Mouse (Mus musculus): ENCODE measurements around the gene Cox7a1.
A peak's percentile ranks its signal among the peaks of the same experiment; 100 is the strongest.
"Not testable (repeated sequence)": the region's sequence is repeated elsewhere in the genome, so short reads cannot be mapped to it uniquely, and the experiment has no call there.

The Cox7a1 gene

GRCm38 (mm10) chr7:30183879-30184289 lies at the start of gene Cox7a1:
TSS of gene Cox7a1 (plus strand) at chr7:30184144.
- no peak for DNase-seq (ENCODE audit: low read depth, low spot score)

GRCm38 (mm10) chr7:30136826-30137225 lies 47.1 kb upstream of the Cox7a1 start:
- DNase-seq (ENCODE audit: low read depth, low spot score), result no peak

GRCm38 (mm10) chr7:30143170-30143554 lies 40.8 kb upstream of the Cox7a1 start:
- DNase-seq (ENCODE audit: low read depth, low spot score), result no peak

GRCm38 (mm10) chr7:30143555-30144209 lies 40.3 kb upstream of the Cox7a1 start:
- DNase-seq (ENCODE audit: low read depth, low spot score), result peak; percentile 90

GRCm38 (mm10) chr7:30147011-30147410 lies 36.9 kb upstream of the Cox7a1 start:
- DNase-seq (ENCODE audit: low read depth, low spot score), result no peak

GRCm38 (mm10) chr7:30154040-30154439 lies 29.9 kb upstream of the Cox7a1 start:
- DNase-seq (ENCODE audit: low read depth, low spot score), result no peak

- no peak for DNase-seq (ENCODE audit: low read depth, low spot score)
Observed at GRCm38 (mm10) chr7:30155507-30155906, 28.4 kb upstream of the Cox7a1 start.

- DNase-seq (ENCODE audit: low read depth, low spot score), result no peak
Observed at GRCm38 (mm10) chr7:30163113-30163512, 20.8 kb upstream of the Cox7a1 start.

GRCm38 (mm10) chr7:30164745-30165144 lies 19.2 kb upstream of the Cox7a1 start:
- no peak for DNase-seq (ENCODE audit: low read depth, low spot score)

- DNase-seq (ENCODE audit: low read depth, low spot score), result no peak
Observed at GRCm38 (mm10) chr7:30168914-30169582, 14.9 kb upstream of the Cox7a1 start.

GRCm38 (mm10) chr7:30169583-30170282 lies 14.2 kb upstream of the Cox7a1 start, which contains the start of gene Zfp146:
TSS of gene Zfp146 (minus strand) at chr7:30169750.
- DNase-seq (ENCODE audit: low read depth, low spot score), result peak; percentile 97

- no peak for DNase-seq (ENCODE audit: low read depth, low spot score)
Observed at GRCm38 (mm10) chr7:30170283-30170951, 13.5 kb upstream of the Cox7a1 start.

- no peak for DNase-seq (ENCODE audit: low read depth, low spot score)
Observed at GRCm38 (mm10) chr7:30176474-30176873, 7.5 kb upstream of the Cox7a1 start.

- no peak for DNase-seq (ENCODE audit: low read depth, low spot score)
Observed at GRCm38 (mm10) chr7:30178256-30178655, 5.7 kb upstream of the Cox7a1 start.

- DNase-seq (ENCODE audit: low read depth, low spot score), result peak; percentile 83
Observed at GRCm38 (mm10) chr7:30181308-30181707, 2.6 kb upstream of the Cox7a1 start.

GRCm38 (mm10) chr7:30181929-30182328 lies 2.0 kb upstream of the Cox7a1 start:
- not testable (repeated sequence) for DNase-seq (ENCODE audit: low read depth, low spot score)

- DNase-seq (ENCODE audit: low read depth, low spot score), result not testable (repeated sequence)
Observed at GRCm38 (mm10) chr7:30183189-30183588, 755 bp upstream of the Cox7a1 start.

GRCm38 (mm10) chr7:30184641-30185348 lies 851 bp downstream of the Cox7a1 start:
- DNase-seq (ENCODE audit: low read depth, low spot score), result no peak

GRCm38 (mm10) chr7:30188344-30189115 lies 4.6 kb downstream of the Cox7a1 start:
- no peak for DNase-seq (ENCODE audit: low read depth, low spot score)

- no peak for DNase-seq (ENCODE audit: low read depth, low spot score)
Observed at GRCm38 (mm10) chr7:30189116-30189491, 5.2 kb downstream of the Cox7a1 start.

GRCm38 (mm10) chr7:30192088-30192487 lies 8.1 kb downstream of the Cox7a1 start:
- DNase-seq (ENCODE audit: low read depth, low spot score), result no peak

All from forelimb bud, embryonic 11.5 days (tissue).